Mouse (Mus musculus) left cerebral cortex, adult 8-10 months (tissue): ENCODE data around the gene Abcc12. TPM values are rescaled to one million over a fixed set of nuclear protein-coding genes. Genes with fewer than 3 reads are reported as not detected.

ENCODE experiments used
- DNase-seq, 2 experiments: peaks; one replicate each; pipeline ENCODE4 v3.0.0; 2022; ENCODE audit warnings: low spot score in 2 of 2
- total RNA-seq, 4 experiments: library from RNA; stranded (reverse); gene quantifications; 2 replicates each; pipeline ENCODE4 v1.2.4; 2022

The Abcc12 gene
- total RNA-seq, 4 experiments from 2014 or later: 0.46 to 0.78 (median 0.50) TPM

GRCm38 (mm10) chr8:86512886-86513285 lies 67.6 kb downstream of the Abcc12 start:
- DNase-seq: no peak

- peak in 1 of 2 experiments; percentile 24 for DNase-seq
Observed at GRCm38 (mm10) chr8:86512131-86512792, 68.2 kb downstream of the Abcc12 start.

- DNase-seq: peak in 1 of 2 experiments; percentile 25
Observed at GRCm38 (mm10) chr8:86501341-86501740, 79.1 kb downstream of the Abcc12 start.

GRCm38 (mm10) chr8:86495056-86495455 lies 85.4 kb downstream of the Abcc12 start:
- DNase-seq: no peak

GRCm38 (mm10) chr8:86493841-86494240 lies 86.6 kb downstream of the Abcc12 start:
- DNase-seq: no peak

GRCm38 (mm10) chr8:86485411-86485810 lies 95.1 kb downstream of the Abcc12 start:
- no peak for DNase-seq

- DNase-seq: no peak
Observed at GRCm38 (mm10) chr8:86484244-86484643, 96.2 kb downstream of the Abcc12 start.

GRCm38 (mm10) chr8:86482116-86482515 lies 98.4 kb downstream of the Abcc12 start:
- no peak for DNase-seq

GRCm38 (mm10) chr8:86475711-86476438 lies 104.6 kb downstream of the Abcc12 start:
- no peak for DNase-seq

GRCm38 (mm10) chr8:86474461-86474860 lies 106.0 kb downstream of the Abcc12 start:
- no peak for DNase-seq

GRCm38 (mm10) chr8:86473121-86473520 lies 107.4 kb downstream of the Abcc12 start:
- no peak for DNase-seq

GRCm38 (mm10) chr8:86470717-86471116 lies 109.8 kb downstream of the Abcc12 start:
- DNase-seq: peak in 1 of 2 experiments; percentile 60

- no peak for DNase-seq
Observed at GRCm38 (mm10) chr8:86463215-86463614, 117.3 kb downstream of the Abcc12 start.

- no peak for DNase-seq
Observed at GRCm38 (mm10) chr8:86460372-86460771, 120.1 kb downstream of the Abcc12 start.

- no peak for DNase-seq
Observed at GRCm38 (mm10) chr8:86453697-86454480, 126.6 kb downstream of the Abcc12 start.

- no peak for DNase-seq
Observed at GRCm38 (mm10) chr8:86449870-86450515, 130.5 kb downstream of the Abcc12 start.

- DNase-seq: no peak
Observed at GRCm38 (mm10) chr8:86445516-86445915, 135.0 kb downstream of the Abcc12 start.

- DNase-seq: no peak
Observed at GRCm38 (mm10) chr8:86443744-86444143, 136.7 kb downstream of the Abcc12 start.

- DNase-seq: no peak
Observed at GRCm38 (mm10) chr8:86438983-86439299, 141.5 kb downstream of the Abcc12 start.

- peak in 1 of 2 experiments; percentile 81 for DNase-seq
Observed at GRCm38 (mm10) chr8:86438133-86438982, 142.1 kb downstream of the Abcc12 start.

GRCm38 (mm10) chr8:86437418-86437817 lies 143.1 kb downstream of the Abcc12 start:
- peak in 1 of 2 experiments; percentile 73 for DNase-seq
